9 mouse cellular contexts compared by ENCODE assay signal in genomic region chr16:14311371-14311770, GRCm38 (mm10). TPM values are rescaled to one million over a fixed set of nuclear protein-coding genes. Genes with fewer than 3 reads are reported as not detected.
DNase-seq lines count a peak whose midpoint lies in the region; ATAC-seq and TF ChIP-seq lines count a peak whose summit lies in the region.
"Had no signal": no experiment of that assay in that cellular context is flagged by ENCODE, and none has a peak within 500 bp of the region (broad histone marks: within the 10 kb centered on the region; RNA-seq: fewer than 3 reads in every experiment).

No protein-coding gene starts in this region.

- no peak for ATAC-seq in intestine, postnatal 0 days
- no peak for ATAC-seq in intestine, embryonic 16.5 days
- ATAC-seq in lung, embryonic 14.5 days (ENCODE audit: insufficient read depth): no peak
- ATAC-seq in forebrain, embryonic 15.5 days (replicated peaks): no peak
- no peak for ATAC-seq in intestine, embryonic 15.5 days

- no peak overlapping the region for H3K4me3 ChIP-seq in intestine, postnatal 0 days (ENCODE audit: low read depth, low read length)
- no peak overlapping the region for H3K4me3 ChIP-seq in intestine, embryonic 16.5 days (ENCODE audit: low read length)
- no peak overlapping the region for H3K4me3 ChIP-seq in CH12.LX (replicated peaks in 1 of 3; ENCODE audit: low read depth in 2 of 3, low read length in 2 of 3, poor library complexity in 1 of 3)
- no peak overlapping the region for H3K4me3 ChIP-seq in lung, embryonic 14.5 days (ENCODE audit: low read depth, low read length)
- H3K4me3 ChIP-seq in forebrain, embryonic 15.5 days: no peak overlapping the region
- H3K4me3 ChIP-seq in intestine, embryonic 15.5 days (replicated peaks): no peak overlapping the region

- peak; percentile 48 for TF ChIP-seq RAD21 in CH12.LX (IDR thresholded peaks at IDR 0.05; ENCODE audit: low read depth, low read length)

- peaks cover 15% of the 10 kb centered on the region for H3K79me2 ChIP-seq in CH12.LX (replicated peaks; ENCODE audit: control insufficient read depth, extremely low read depth, insufficient read depth, poor library complexity, severe bottlenecking)

- H3K4me1 ChIP-seq in intestine, postnatal 0 days (replicated peaks; ENCODE audit: control insufficient read depth, insufficient read depth, low read length): peaks cover 7% of the 10 kb centered on the region; the same call in 1 of the 2 replicates
- peaks cover 8% of the 10 kb centered on the region; the same call in 1 of the 2 replicates for H3K4me1 ChIP-seq in intestine, embryonic 16.5 days (ENCODE audit: control insufficient read depth, insufficient read depth, low read length)
- H3K4me1 ChIP-seq in CH12.LX (ENCODE audit: control insufficient read depth in 1 of 2, insufficient read depth in 2 of 2): peaks cover 7 to 32% of the 10 kb centered on the region in 2 experiments
- H3K4me1 ChIP-seq in lung, embryonic 14.5 days (ENCODE audit: insufficient read depth): peaks cover 7% of the 10 kb centered on the region
- H3K4me1 ChIP-seq in forebrain, embryonic 15.5 days: peaks cover 24% of the 10 kb centered on the region
- H3K4me1 ChIP-seq in intestine, embryonic 15.5 days (replicated peaks): 0 out of 2 replicates have a peak, but pooled peaks cover 6% of the 10 kb centered on the region

- dilution Hi-C loops in CH12.LX (cut with MboI; ENCODE audit: extremely low pct_ligation_motif_present, extremely low pct_unique_long_range_greater_than_20kb, low sequenced_read_pairs): no loop called here

- no peak overlapping the region for H3K27ac ChIP-seq in intestine, postnatal 0 days (ENCODE audit: low read depth, low read length)
- no peak overlapping the region for H3K27ac ChIP-seq in intestine, embryonic 16.5 days (ENCODE audit: low read length)
- no peak overlapping the region for H3K27ac ChIP-seq in CH12.LX (ENCODE audit: insufficient read depth, low read depth)
- H3K27ac ChIP-seq in lung, embryonic 14.5 days (ENCODE audit: low read depth): no peak overlapping the region
- no peak overlapping the region for H3K27ac ChIP-seq in forebrain, embryonic 15.5 days (replicated peaks)
- H3K27ac ChIP-seq in intestine, embryonic 15.5 days: no peak overlapping the region
- H3K27ac ChIP-seq: macrophage had no signal

- WGBS in intestine, postnatal 0 days: 51% methylated on average over 6 of the region's 6 CpGs
- WGBS in intestine, embryonic 16.5 days: 53% methylated on average over 6 of the region's 6 CpGs
- WGBS in lung, embryonic 14.5 days: 52% methylated on average over 6 of the region's 6 CpGs
- 51% methylated on average over 6 of the region's 6 CpGs for WGBS in forebrain, embryonic 15.5 days
- WGBS in intestine, embryonic 15.5 days: 60% methylated on average over 6 of the region's 6 CpGs

- no peak for TF ChIP-seq EP300 in CH12.LX (IDR thresholded peaks at IDR 0.05; ENCODE audit: low read length)

- peak; percentile 74 for DNase-seq in CH12.LX (ENCODE audit: extremely low read depth)
- DNase-seq in c-Kit-negative CD71-positive TER-119-positive erythroid progenitor cells, embryonic 14.5 days (ENCODE audit: low read depth, low spot score): peak; percentile 50
- peak; percentile 76 for DNase-seq in lung, embryonic 14.5 days
- DNase-seq in thymus, postnatal 36 days: peak; percentile 32 to 33

- peaks cover 42% of the 10 kb centered on the region; the same call in 1 of the 2 replicates for H3K36me3 ChIP-seq in intestine, postnatal 0 days (ENCODE audit: control insufficient read depth, insufficient read depth)
- peaks cover 10% of the 10 kb centered on the region for H3K36me3 ChIP-seq in intestine, embryonic 16.5 days (ENCODE audit: control insufficient read depth, insufficient read depth, low read length)
- peaks cover 32 to 75% of the 10 kb centered on the region in 2 experiments for H3K36me3 ChIP-seq in CH12.LX (replicated peaks in 1 of 2; ENCODE audit: control insufficient read depth in 1 of 2, insufficient read depth in 1 of 2, low read length in 1 of 2)
- H3K36me3 ChIP-seq in lung, embryonic 14.5 days (ENCODE audit: insufficient read depth): peaks cover 62% of the 10 kb centered on the region
- peaks cover 59% of the 10 kb centered on the region for H3K36me3 ChIP-seq in forebrain, embryonic 15.5 days
- H3K36me3 ChIP-seq in intestine, embryonic 15.5 days: peaks cover 8% of the 10 kb centered on the region; the same call in 1 of the 2 replicates

- peak; percentile 86 for TF ChIP-seq CTCF in intestine, postnatal 0 days (IDR thresholded peaks at IDR 0.05; ENCODE audit: low read depth)
- TF ChIP-seq CTCF in CH12.LX (conservative IDR thresholded peaks at IDR 0.05 in 1 of 2, IDR thresholded peaks at IDR 0.05 in 1 of 2; ENCODE audit: low read depth in 2 of 2, low read length in 2 of 2): peak; percentile 82 to 100
- peak; percentile 79 for TF ChIP-seq CTCF in lung, embryonic 14.5 days (IDR thresholded peaks at IDR 0.05; ENCODE audit: low read depth)

- TF ChIP-seq POLR2A in CH12.LX (IDR thresholded peaks at IDR 0.05; ENCODE audit: low read depth, low read length): no peak

- no peak overlapping the region for H3K4me2 ChIP-seq in intestine, postnatal 0 days (replicated peaks; ENCODE audit: low read depth)
- no peak overlapping the region for H3K4me2 ChIP-seq in intestine, embryonic 16.5 days (ENCODE audit: low read depth, low read length)
- H3K4me2 ChIP-seq in CH12.LX (ENCODE audit: insufficient read depth, low read depth, poor library complexity, severe bottlenecking): no peak overlapping the region
- H3K4me2 ChIP-seq in lung, embryonic 14.5 days: no peak overlapping the region
- H3K4me2 ChIP-seq in forebrain, embryonic 15.5 days (replicated peaks): no peak overlapping the region
- no peak overlapping the region for H3K4me2 ChIP-seq in intestine, embryonic 15.5 days (replicated peaks)

- no peaks in the 10 kb centered on the region for H3K27me3 ChIP-seq in intestine, postnatal 0 days (replicated peaks; ENCODE audit: control insufficient read depth, insufficient read depth, low read length)
- no peaks in the 10 kb centered on the region for H3K27me3 ChIP-seq in intestine, embryonic 16.5 days (replicated peaks; ENCODE audit: control insufficient read depth, insufficient read depth, low read length)
- H3K27me3 ChIP-seq in CH12.LX (replicated peaks): no peaks in the 10 kb centered on the region
- no peaks in the 10 kb centered on the region for H3K27me3 ChIP-seq in lung, embryonic 14.5 days (ENCODE audit: insufficient read depth, low read length)
- no peaks in the 10 kb centered on the region for H3K27me3 ChIP-seq in forebrain, embryonic 15.5 days
- H3K27me3 ChIP-seq in intestine, embryonic 15.5 days (replicated peaks): no peaks in the 10 kb centered on the region

- in situ Hi-C loops in CH12.LX (cut with MboI; ENCODE audit: low pct_ligation_motif_present, low pct_unique_long_range_greater_than_20kb, low sequenced_read_pairs): no loop called here

- no peak overlapping the region for H3K9ac ChIP-seq in intestine, postnatal 0 days (ENCODE audit: low read depth, low read length)
- H3K9ac ChIP-seq in intestine, embryonic 16.5 days (ENCODE audit: low read depth, low read length): no peak overlapping the region
- no peak overlapping the region for H3K9ac ChIP-seq in CH12.LX (ENCODE audit: insufficient read depth, low read depth)
- no peak overlapping the region for H3K9ac ChIP-seq in lung, embryonic 14.5 days
- H3K9ac ChIP-seq in forebrain, embryonic 15.5 days (replicated peaks): no peak overlapping the region
- no peak overlapping the region for H3K9ac ChIP-seq in intestine, embryonic 15.5 days

- no peaks in the 10 kb centered on the region for H3K9me3 ChIP-seq in intestine, postnatal 0 days (ENCODE audit: control insufficient read depth)
- no peaks in the 10 kb centered on the region for H3K9me3 ChIP-seq in intestine, embryonic 16.5 days (ENCODE audit: control insufficient read depth, low read length)
- H3K9me3 ChIP-seq in CH12.LX (replicated peaks; ENCODE audit: low read length): no peaks in the 10 kb centered on the region
- H3K9me3 ChIP-seq in lung, embryonic 14.5 days (ENCODE audit: low read depth, low read length): no peaks in the 10 kb centered on the region
- H3K9me3 ChIP-seq in forebrain, embryonic 15.5 days: no peaks in the 10 kb centered on the region
- H3K9me3 ChIP-seq in intestine, embryonic 15.5 days: no peaks in the 10 kb centered on the region

TF ChIP-seq in CH12.LX, 34 proteins besides CTCF, POLR2A, EP300 and RAD21 (continues in another document):
- TF ChIP-seq ZKSCAN1 (IDR thresholded peaks at IDR 0.05; ENCODE audit: borderline replicate concordance, low read depth, low read length): no peak

RNA-seq across cellular contexts. Expression of gene Fopnl, which starts 5.8 kb away (rescaled TPM):
- 66.3 and 66.5 TPM in 2 replicates for polyA plus RNA-seq in intestine, postnatal 0 days (2015; fragmentation: Nextera tagmentation; extraction: Ambion mirVana)
- polyA plus RNA-seq in intestine, embryonic 16.5 days (2015; fragmentation: Nextera tagmentation; extraction: Ambion mirVana): 106 and 115 TPM in 2 replicates
- 32.8 and 38.5 TPM in 2 replicates for total RNA-seq in CH12.LX (2012; rRNA removed)
- 153 and 159 TPM in 2 replicates for total RNA-seq in CH12.LX (2014; rRNA removed)
- 54.9 and 56.8 TPM in 2 replicates for polyA plus RNA-seq in CH12.LX (2012; ENCODE audit: insufficient read length, low read depth)
- polyA plus RNA-seq in lung, embryonic 14.5 days (2014; fragmentation: Nextera tagmentation; extraction: Ambion mirVana): 160 and 166 TPM in 2 replicates
- polyA plus RNA-seq in forebrain, embryonic 15.5 days (2015; fragmentation: Nextera tagmentation; extraction: Ambion mirVana): 202 and 206 TPM in 2 replicates
- polyA plus RNA-seq in intestine, embryonic 15.5 days (2015; fragmentation: Nextera tagmentation; extraction: Ambion mirVana): 120 and 127 TPM in 2 replicates

RNA-seq across cellular contexts. Expression of gene Myh11, which starts 20.2 kb away (rescaled TPM):
- polyA plus RNA-seq in intestine, postnatal 0 days (2015; fragmentation: Nextera tagmentation; extraction: Ambion mirVana): 164 and 186 TPM in 2 replicates
- polyA plus RNA-seq in intestine, embryonic 16.5 days (2015; fragmentation: Nextera tagmentation; extraction: Ambion mirVana): 140 and 148 TPM in 2 replicates
- total RNA-seq in CH12.LX (2012; rRNA removed) (0.04 TPM in 2 replicates), CH12.LX (2014; rRNA removed) (0.04 and 0.05 TPM in 2 replicates)
- polyA plus RNA-seq in CH12.LX (2012; ENCODE audit: insufficient read length, low read depth): 0.06 and 0.18 TPM in 2 replicates
- 67.4 and 69.8 TPM in 2 replicates for polyA plus RNA-seq in lung, embryonic 14.5 days (2014; fragmentation: Nextera tagmentation; extraction: Ambion mirVana)
- polyA plus RNA-seq in forebrain, embryonic 15.5 days (2015; fragmentation: Nextera tagmentation; extraction: Ambion mirVana): 0.25 and 0.28 TPM in 2 replicates
- polyA plus RNA-seq in intestine, embryonic 15.5 days (2015; fragmentation: Nextera tagmentation; extraction: Ambion mirVana): 154 and 160 TPM in 2 replicates
- polyA plus RNA-seq: macrophage had no signal

RNA-seq across cellular contexts. Expression of gene Abcc1, which starts 50.0 kb away (rescaled TPM):
- 2.3 and 2.6 TPM in 2 replicates for polyA plus RNA-seq in intestine, postnatal 0 days (2015; fragmentation: Nextera tagmentation; extraction: Ambion mirVana)
- 5.6 and 7.1 TPM in 2 replicates for polyA plus RNA-seq in intestine, embryonic 16.5 days (2015; fragmentation: Nextera tagmentation; extraction: Ambion mirVana)
- total RNA-seq in CH12.LX (2012; rRNA removed): 36.3 and 37.4 TPM in 2 replicates
- total RNA-seq in CH12.LX (2014; rRNA removed): 26.5 and 30.2 TPM in 2 replicates
- 42.2 and 49.7 TPM in 2 replicates for polyA plus RNA-seq in CH12.LX (2012; ENCODE audit: insufficient read length, low read depth)
- 12.9 and 13.2 TPM in 2 replicates for polyA plus RNA-seq in lung, embryonic 14.5 days (2014; fragmentation: Nextera tagmentation; extraction: Ambion mirVana)
- polyA plus RNA-seq in forebrain, embryonic 15.5 days (2015; fragmentation: Nextera tagmentation; extraction: Ambion mirVana): 8.9 and 11.2 TPM in 2 replicates
- 8.3 and 9.2 TPM in 2 replicates for polyA plus RNA-seq in intestine, embryonic 15.5 days (2015; fragmentation: Nextera tagmentation; extraction: Ambion mirVana)

Comparison
In these comparisons a context has a peak if more than half of its experiments do, and no peak if none do; other contexts are left out.
1. RNA of gene Myh11, which starts 20.2 kb away (polyA plus RNA-seq): 164 to 186 TPM in intestine, postnatal 0 days, 154 to 160 TPM in intestine, embryonic 15.5 days, 140 to 148 TPM in intestine, embryonic 16.5 days and 67.4 to 69.8 TPM in lung, embryonic 14.5 days; 0.25 to 0.28 TPM in forebrain, embryonic 15.5 days and 0.06 to 0.18 TPM in CH12.LX; every median in the first group is over 10 times any median in the second.
2. Peak in every context shown above with its lines, with median percentiles within 50 percentile points of each other: CTCF ChIP-seq and DNase-seq.